Mouse (Mus musculus): ENCODE results near the gene Cnbp.

Cnbp gene

DNA sequence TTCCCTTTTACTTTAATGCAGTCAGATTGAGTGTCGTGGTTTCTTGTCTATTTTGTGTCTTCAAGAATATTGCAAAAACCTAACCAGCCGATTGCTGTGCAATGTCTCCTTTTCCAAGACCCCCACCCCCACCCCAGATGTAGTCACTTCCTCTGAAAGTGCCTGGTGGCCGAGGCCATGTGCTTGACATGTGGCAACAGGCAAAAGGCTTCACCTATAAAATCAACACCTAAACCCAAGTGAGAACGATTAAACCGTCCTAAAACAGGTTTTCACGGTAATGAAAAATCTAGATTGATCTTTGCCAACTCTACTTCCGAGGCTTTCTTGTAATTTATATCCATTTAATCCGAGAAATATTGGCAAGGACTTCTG lies 1.1 kb downstream of the Cnbp start:
- DNase-seq: peak; percentile 16

DNA sequence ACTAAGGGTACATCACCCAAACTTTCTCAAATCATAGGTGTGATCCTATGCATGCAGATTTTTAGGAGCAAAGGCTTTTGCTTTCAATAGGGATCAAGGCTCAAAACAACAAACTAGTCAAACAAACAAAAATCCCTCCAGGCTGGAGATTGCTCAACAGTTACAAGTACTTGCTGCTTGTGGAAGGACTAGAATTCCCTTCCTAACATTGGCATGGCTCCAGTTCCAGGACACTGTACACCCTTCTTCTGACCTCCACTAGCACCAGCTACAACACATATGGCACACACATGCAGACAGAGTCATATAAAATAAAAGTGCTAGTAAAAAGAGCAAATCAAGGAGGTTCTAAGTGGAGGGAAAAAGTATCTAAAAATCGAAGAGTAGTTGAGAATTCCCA lies 4.1 kb downstream of the Cnbp start:
- no peak for DNase-seq

- no peak for DNase-seq
Observed at GRCm38 (mm10) chr6:87845031-87845695, 5.7 kb downstream of the Cnbp start.

DNA sequence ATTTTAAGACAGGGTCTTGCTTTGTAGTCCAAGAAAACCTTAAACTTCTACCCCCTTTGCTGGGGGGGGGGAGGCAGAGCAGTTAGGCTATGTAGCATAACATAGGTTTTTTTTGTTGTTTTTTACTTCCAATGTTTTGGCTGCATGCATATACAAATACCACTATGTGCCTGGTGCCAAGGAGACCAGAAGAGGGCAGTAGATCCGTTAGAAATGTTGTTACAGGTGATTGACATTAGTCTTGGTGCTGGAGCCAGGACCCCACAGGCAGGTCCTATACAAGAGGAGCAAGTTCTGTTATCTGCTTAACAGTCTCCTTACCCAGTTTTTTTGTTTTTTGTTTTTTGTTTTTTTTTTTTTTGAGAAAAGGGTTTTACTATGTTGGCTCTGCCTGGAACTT lies 8.7 kb downstream of the Cnbp start:
- peak; percentile 30 for DNase-seq

GRCm38 (mm10) chr6:87841635-87842034 lies 9.3 kb downstream of the Cnbp start:
- DNase-seq: no peak

- no peak for DNase-seq
Observed at GRCm38 (mm10) chr6:87839797-87840341, 11.0 kb downstream of the Cnbp start.

- peak; percentile 86 for DNase-seq
Observed at GRCm38 (mm10) chr6:87838551-87839197, 12.2 kb downstream of the Cnbp start, which contains the start of gene Isy1. Isy1 (minus strand) TSS chr6:87838798.

GRCm38 (mm10) chr6:87835695-87836094 lies 15.2 kb downstream of the Cnbp start, which contains the start of gene Gm45140:
Gm45140 (minus strand) TSS chr6:87835795.
- no peak for DNase-seq

- DNase-seq: no peak
Observed at GRCm38 (mm10) chr6:87820366-87820765, 30.5 kb downstream of the Cnbp start.

GRCm38 (mm10) chr6:87814486-87814885 lies 36.4 kb downstream of the Cnbp start:
- DNase-seq: no peak

DNA sequence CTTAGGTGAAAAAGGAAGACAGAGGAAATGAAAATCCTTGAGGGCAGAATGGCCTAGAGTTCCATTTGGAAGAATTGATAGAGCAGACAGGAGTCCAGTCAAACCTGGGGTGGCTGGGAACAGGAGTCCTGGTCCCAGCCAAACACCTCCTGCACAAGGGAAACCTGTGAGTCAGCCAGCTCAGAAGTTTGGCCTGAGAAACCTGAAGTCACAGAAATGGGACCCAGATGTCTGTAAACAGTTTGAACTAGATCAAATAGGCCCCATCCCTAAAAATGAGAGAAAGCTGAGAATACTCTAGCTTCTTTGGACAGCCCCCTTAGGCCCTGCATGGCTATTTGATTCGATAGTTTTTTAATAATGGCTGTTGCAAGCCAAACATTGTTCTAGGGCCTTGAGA lies 38.2 kb downstream of the Cnbp start:
- no peak for DNase-seq

DNA sequence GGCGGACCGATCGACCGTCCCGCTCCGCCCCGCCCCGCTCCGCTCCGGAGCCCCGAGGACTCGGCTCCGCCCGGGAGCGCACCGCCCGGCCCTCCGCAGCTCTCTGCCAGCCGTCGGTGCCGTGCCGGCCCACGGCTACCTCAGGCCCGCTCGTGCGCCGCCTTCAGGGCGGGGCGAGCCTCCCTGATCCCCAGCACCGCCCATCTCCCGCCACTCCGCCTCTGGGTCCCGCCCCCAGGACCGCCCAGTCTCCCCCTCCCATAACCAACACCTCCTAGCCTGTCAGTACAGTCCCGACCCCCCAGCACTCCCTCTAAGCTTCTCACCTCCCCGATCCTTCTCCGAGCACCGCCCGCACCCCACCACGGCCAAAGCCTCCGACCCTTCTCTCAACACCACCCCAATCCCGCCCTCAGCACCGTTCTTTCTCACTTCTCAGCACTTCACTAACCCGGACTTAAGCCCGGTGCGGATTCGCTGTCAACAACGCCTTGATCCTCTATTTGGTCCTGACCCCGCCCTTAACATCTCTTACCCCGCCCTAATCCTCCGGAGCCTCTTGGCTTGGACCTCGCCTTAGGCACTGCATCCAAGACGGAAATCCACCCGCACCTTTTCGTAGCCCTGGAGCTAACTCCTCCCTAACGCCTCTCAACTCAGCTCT lies 39.1 kb downstream of the Cnbp start, which contains the start of gene Rab43:
Gene Rab43, minus strand, starts transcription at position 490 of the 664 bp plus-strand sequence.
- DNase-seq: peak; percentile 95

DNA sequence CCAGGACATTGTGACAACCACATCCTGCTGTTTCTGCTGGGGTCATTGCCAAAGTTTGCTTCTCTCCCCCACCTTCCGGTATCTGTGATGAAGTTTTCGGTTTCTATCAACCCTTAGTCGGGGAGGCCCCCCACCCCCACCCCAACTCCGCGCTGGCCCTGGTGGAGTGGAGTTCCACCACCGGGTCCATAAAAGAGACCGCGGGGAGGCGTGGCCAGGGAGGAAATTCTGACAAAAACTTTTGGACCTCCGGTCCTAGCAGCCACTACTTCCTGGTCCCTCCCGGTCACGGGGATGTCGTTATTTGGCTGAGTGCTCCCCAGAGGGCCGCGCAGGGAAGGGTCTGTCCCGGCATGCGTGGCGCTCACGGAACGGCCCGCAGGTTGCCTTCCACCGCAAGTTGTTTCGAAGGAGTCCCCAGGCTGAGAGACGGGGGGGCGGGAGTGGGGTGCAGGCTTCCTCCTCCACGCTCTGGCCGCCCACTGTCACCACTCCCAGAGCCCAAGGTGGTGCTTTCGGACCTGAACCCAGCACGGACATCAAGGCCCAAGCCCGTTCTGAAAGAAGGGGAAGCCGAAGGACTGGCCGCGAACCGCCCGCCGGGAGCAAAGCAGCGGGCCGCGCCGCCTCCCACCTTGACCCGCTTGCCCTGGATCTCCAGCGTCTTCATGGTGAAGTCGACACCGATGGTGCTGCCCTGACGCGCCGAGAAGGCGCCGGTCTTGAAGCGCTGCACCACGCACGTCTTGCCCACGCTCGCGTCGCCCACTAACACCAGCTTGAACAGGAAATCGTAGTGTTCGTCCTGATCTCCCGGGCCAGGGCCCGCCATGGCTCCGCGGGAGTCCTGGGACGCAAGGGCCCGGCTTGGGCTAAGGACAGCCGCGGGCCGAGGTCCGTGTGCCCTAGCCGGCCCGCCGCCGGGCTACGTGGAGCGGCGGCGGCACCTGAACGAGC lies 39.9 kb downstream of the Cnbp start:
- DNase-seq: peak; percentile 60

- DNase-seq: no peak
Observed at GRCm38 (mm10) chr6:87810311-87810710, 40.6 kb downstream of the Cnbp start.

- DNase-seq: no peak
Observed at GRCm38 (mm10) chr6:87809651-87810161, 41.2 kb downstream of the Cnbp start.

GRCm38 (mm10) chr6:87809144-87809543 lies 41.8 kb downstream of the Cnbp start:
- no peak for DNase-seq

DNA sequence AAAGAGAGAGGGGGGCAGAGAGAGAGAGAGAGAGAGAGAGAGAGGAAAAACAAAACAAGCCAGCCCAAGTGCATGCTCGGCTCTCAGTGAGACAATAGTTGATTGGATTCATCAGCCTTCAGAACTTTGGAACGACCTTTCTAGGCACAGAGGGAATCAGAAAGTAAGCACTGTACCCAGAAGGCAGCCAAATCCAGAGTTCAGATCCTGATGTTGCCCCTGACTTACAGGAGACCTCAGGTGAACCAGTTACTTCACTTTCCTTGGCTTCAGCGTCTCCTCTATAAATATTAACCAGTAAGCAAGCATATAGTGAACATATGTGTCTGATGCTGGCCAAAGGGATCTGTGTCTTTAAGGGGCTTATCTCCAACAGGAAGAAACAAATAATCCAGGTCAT lies 42.4 kb downstream of the Cnbp start:
- DNase-seq: no peak

GRCm38 (mm10) chr6:87807735-87808440 lies 43.0 kb downstream of the Cnbp start:
- no peak for DNase-seq

DNA sequence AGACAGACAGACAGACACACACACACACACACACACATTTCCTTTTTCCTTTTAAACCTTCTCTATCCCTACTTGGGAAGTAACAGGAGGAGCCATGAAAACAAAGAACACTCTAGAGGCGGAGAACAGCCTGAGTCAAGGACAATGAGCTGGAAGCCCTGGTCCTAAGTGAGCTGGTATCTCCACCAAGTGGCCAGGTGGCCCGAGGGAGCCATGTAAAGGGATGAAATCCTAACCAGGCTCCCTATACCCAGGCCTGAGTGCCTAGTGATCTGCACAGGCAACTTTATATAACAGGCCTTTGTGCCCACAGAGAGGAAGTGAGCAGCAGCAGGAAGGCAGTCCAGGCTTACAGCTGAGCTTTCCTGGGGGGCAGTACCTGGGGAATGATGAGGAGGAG lies 44.0 kb downstream of the Cnbp start:
- no peak for DNase-seq

GRCm38 (mm10) chr6:87806028-87806427 lies 44.9 kb downstream of the Cnbp start:
- DNase-seq: no peak

GRCm38 (mm10) chr6:87805448-87805847 lies 45.5 kb downstream of the Cnbp start:
- DNase-seq: no peak

DNA sequence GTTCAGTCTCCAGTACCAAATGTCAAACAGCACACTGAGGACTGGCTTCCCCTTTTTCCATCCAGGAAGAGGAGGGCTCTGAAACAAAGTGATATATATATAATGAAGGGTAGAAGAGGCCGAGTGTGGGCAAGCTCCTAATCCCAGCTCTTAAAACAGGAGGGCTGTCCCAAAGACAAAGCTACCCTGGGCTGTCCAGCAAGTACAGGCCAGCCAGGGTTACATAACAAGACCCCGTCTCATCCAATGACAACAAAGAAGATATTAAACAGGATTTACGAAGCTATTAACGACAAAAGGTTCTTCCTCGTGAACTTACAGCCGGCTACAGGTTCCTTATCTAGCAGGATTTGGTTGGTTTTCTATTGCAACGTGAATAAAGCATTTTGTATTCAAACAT lies 46.0 kb downstream of the Cnbp start:
- DNase-seq: no peak

All from thymus, postnatal 25 days (tissue).